Mouse (Mus musculus) G1E (cell line): ENCODE data around the gene Pgrmc2.

Experiments
- CTCF ChIP-seq: IDR thresholded peaks from 2 replicates; pipeline ENCODE4 v1.5.1; 2012; ENCODE audit warnings: low read depth, low read length, inconsistent platforms, mixed read lengths
- GATA1 ChIP-seq: IDR thresholded peaks from 2 replicates; pipeline ENCODE4 v1.6.1; 2012; ENCODE audit warnings: borderline replicate concordance, low read length, inconsistent platforms, mixed read lengths
- POLR2AphosphoS5 ChIP-seq: IDR thresholded peaks from 2 replicates; pipeline ENCODE4 v1.6.1; 2012; ENCODE audit warnings: low read depth, low read length, inconsistent platforms; ENCODE audit not compliant: insufficient replicate concordance
- TAL1 ChIP-seq: conservative IDR thresholded peaks from 2 replicates; pipeline ENCODE4 v1.6.1; 2012; ENCODE audit warnings: low read depth, low read length, inconsistent platforms, mixed read lengths

DNA sequence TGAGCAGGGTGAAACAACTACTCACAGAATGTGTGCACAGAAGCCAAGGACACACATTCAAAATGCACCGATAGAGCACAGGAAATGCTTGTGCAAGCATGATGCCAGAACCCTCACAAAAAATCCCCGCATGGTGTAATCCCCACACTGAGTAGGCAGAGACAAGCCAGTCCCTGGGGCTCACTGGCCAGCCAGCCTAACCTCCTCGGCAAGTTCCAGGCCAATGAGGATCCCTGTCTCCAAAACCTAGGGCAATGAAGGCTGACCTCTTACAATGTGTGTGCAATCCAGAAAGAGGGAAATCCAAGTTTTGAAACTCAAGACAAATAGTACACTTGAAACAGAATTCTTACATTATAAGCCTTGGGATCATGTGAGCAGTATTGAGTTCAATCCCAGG lies 29.5 kb downstream of the Pgrmc2 start:
- TF ChIP-seq CTCF (no peak), GATA1 (no peak), TAL1 (no peak), POLR2AphosphoS5 (no peak)
